Mouse (Mus musculus) neural tube, embryonic 11.5 days (tissue): ENCODE data around the gene Wdr74. TPM values are rescaled to one million over a fixed set of nuclear protein-coding genes. Genes with fewer than 3 reads are reported as not detected.
"Not testable (repeated sequence)": the region's sequence is repeated elsewhere in the genome, so short reads cannot be mapped to it uniquely, and the experiment has no call there.

Experiments used
- ATAC-seq: fragments of 200-750 bp; cut with Nextera tagmentation; 2 replicates; pipeline ENCODE4 v1.8.0; 2017; ENCODE audit warnings: moderate number of reproducible peaks, mild to moderate bottlenecking, moderate TSS enrichment, moderate library complexity; ENCODE audit not compliant: insufficient read depth, low FRiP score, low TSS enrichment
- DNase-seq: peaks from one replicate; pipeline ENCODE4 v3.0.0-alpha.2; 2015; ENCODE audit warnings: low spot score
- H3K27ac ChIP-seq: fragments of 300-500 bp; sonication (generic); 2 replicates; pipeline ENCODE4 v1.5.1; 2014; ENCODE audit warnings: low read depth, mild to moderate bottlenecking, low read length
- H3K27me3 ChIP-seq: fragments of 300-500 bp; sonication (generic); 2 replicates; pipeline ENCODE4 v1.6.1; 2014; ENCODE audit warnings: mild to moderate bottlenecking, low read length, mixed read lengths; ENCODE audit not compliant: control insufficient read depth, insufficient read depth
- H3K36me3 ChIP-seq: fragments of 300-500 bp; sonication (generic); 2 replicates; pipeline ENCODE4 v1.6.1; 2014; ENCODE audit warnings: mild to moderate bottlenecking, low read length, moderate library complexity, mixed read lengths; ENCODE audit not compliant: control insufficient read depth, insufficient read depth
- H3K4me1 ChIP-seq: fragments of 300-500 bp; sonication (generic); 2 replicates; pipeline ENCODE4 v1.6.1; 2014; ENCODE audit warnings: low read length, mixed read lengths; ENCODE audit not compliant: control insufficient read depth, insufficient read depth
- H3K4me2 ChIP-seq: fragments of 300-500 bp; sonication (generic); 2 replicates; pipeline ENCODE4 v1.6.1; 2014; ENCODE audit warnings: low read depth, mild to moderate bottlenecking, moderate library complexity
- H3K4me3 ChIP-seq: fragments of 300-500 bp; sonication (generic); 2 replicates; pipeline ENCODE4 v1.5.1; 2014; ENCODE audit warnings: low read depth, low read length
- H3K9ac ChIP-seq: fragments of 300-500 bp; sonication (generic); 2 replicates; pipeline ENCODE4 v1.6.1; 2014; ENCODE audit warnings: mild to moderate bottlenecking, low read length
- H3K9me3 ChIP-seq: fragments of 300-500 bp; sonication (generic); 2 replicates; pipeline ENCODE4 v1.6.1; 2016; ENCODE audit warnings: low read length; ENCODE audit not compliant: control insufficient read depth
- WGBS: fragments of 180-500 bp; shearing (Covaris S2); extraction: QIAGEN DNeasy Blood & Tissue Kit; methylation state at CpG from one replicate; pipeline ENCODE4 v1.1.7; 2014; 5-methylcytosine and 5-hydroxymethylcytosine counted together
- polyA plus RNA-seq: library from polyadenylated mRNA; unstranded; fragments of >200 nt; fragmentation: Nextera tagmentation; extraction: Ambion mirVana; gene quantifications from 2 replicates; pipeline ENCODE4 v1.2.1, GENCODE M21; 2014

Wdr74 gene
- polyA plus RNA-seq, 1 experiment from 2014 or later: 92.8 TPM

DNA sequence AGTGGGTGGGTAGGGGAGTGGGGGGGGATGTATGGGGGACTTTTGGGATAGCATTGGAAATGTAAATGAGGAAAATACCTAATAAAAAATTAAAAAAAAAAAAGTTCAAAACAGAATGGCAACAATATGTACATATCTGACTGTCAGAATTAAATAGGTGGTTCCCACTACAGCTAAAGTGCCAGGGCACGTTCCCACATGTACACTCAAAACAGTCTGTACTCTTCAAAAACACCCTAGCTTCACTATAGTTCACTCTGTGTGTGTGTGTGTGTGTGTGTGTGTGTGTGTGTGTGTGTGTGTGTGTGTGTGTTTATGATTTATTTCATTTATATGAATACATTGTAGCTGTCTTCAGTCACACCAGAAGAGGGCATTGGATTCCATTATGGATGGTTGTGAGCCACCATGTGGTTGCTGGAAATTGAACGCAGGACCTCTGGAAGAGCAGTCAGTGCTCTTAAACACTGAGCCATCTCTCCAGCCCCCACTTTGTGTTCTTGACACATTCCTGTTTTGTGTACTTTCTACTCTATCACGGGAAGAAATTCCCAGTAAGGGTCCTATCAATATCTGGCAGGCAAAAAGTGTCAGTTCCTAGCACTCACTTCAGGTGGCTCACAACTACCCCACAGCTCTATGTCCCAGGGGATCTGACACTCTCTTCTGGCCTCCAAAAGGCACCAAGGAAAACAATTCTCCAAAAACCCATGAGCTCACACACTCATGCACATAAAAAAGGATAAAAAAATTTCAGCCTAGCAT lies 7.1 kb upstream of the Wdr74 start:
- 53% methylated on average over 3 of the region's 3 CpGs for WGBS
- DNase-seq, ATAC-seq: not testable (repeated sequence)

DNA sequence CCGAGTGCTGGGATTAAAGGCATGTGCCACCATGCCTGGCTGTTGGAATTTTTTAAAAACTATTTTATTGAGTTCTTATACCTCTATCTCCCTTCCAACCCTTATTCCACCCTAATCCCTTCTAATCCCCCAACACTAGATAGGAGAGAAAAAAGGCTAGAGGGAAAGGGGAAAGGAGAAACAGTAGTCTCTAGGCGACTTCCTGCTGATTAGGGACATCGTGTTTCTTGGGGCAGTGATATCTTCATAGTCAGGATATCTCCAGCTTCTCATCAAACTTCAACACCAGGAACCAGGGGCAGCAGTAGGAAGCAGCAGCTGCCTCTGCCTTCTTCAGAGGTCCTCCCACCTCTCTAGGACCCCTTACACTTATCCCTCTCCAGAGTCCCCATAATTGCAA lies 1.3 kb upstream of the Wdr74 start:
- Histone ChIP-seq H3K4me2 (no peak overlapping the region), H3K27me3 (no peaks in the 10 kb centered on the region), H3K9ac (no peak overlapping the region), H3K36me3 (no peaks in the 10 kb centered on the region), H3K9me3 (no peaks in the 10 kb centered on the region), H3K27ac (no peak overlapping the region), H3K4me3 (no peak overlapping the region), H3K4me1 (0 out of 2 replicates have a peak, but pooled peaks cover 5% of the 10 kb centered on the region)
- WGBS: 74% methylated on average over 3 of the region's 3 CpGs
- ATAC-seq (no peak), DNase-seq (no peak)

More for the DNA sequence above, 7.1 kb upstream of the Wdr74 start:
- H3K27me3 ChIP-seq, H3K36me3 ChIP-seq, H3K4me2 ChIP-seq, H3K4me3 ChIP-seq, H3K9me3 ChIP-seq, H3K9ac ChIP-seq, H3K27ac ChIP-seq: not testable (repeated sequence)
- peaks cover 12% of the 10 kb centered on the region for H3K4me1 ChIP-seq

DNA sequence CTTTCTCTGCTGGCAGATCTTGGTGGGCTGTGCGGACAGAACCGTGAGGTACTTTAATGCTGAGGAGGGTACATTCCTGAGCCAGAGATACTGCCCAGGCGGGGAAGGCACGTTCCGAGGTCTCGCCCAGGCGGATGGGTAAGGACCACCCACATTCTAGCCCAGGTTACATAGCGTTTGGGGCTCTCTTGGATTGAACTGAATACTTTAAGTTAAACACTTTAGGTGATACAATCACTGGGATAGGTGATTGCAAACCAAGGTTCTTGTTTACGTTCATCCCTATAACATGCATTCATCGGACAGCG lies 487 bp downstream of the Wdr74 start:
- peak overlapping the region; percentile 69 for H3K9ac ChIP-seq
- no peaks in the 10 kb centered on the region for H3K27me3 ChIP-seq
- ATAC-seq (peak; percentile 43; the same call in 1 of the 2 replicates), DNase-seq (no peak)
- peaks cover 5% of the 10 kb centered on the region; the same call in 1 of the 2 replicates for H3K4me1 ChIP-seq
- no peaks in the 10 kb centered on the region for H3K9me3 ChIP-seq
- 3% methylated on average over 11 of the region's 11 CpGs for WGBS
- peak overlapping the region; percentile 17; the same call in 1 of the 2 replicates for H3K27ac ChIP-seq
- peak overlapping the region; percentile 65 for H3K4me2 ChIP-seq
- peak overlapping the region; percentile 86 for H3K4me3 ChIP-seq
- no peaks in the 10 kb centered on the region; the same call in 1 of the 2 replicates for H3K36me3 ChIP-seq

DNA sequence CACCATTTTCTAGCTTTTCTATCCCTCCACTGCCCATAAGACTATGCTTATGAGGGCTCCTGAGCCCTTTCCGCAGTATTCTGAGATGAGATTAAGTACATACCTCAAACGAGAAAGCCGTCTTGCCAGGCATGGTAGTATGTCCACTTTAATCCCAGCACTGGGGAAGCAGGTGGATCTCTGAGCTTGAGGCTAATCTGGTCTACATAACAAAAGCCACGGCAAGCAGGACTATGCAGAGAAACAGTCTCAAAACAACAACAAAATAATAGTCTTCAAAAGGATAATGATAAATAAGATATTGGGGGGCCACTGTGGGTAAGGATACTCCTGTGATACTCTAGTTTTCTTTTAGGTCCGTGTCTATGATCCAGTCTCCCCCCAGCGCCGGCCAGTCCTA lies 3.3 kb downstream of the Wdr74 start:
- WGBS: 89% methylated on average over 7 of the region's 7 CpGs
- no peak for ATAC-seq
- no peaks in the 10 kb centered on the region; the same call in 1 of the 2 replicates for H3K36me3 ChIP-seq

DNA sequence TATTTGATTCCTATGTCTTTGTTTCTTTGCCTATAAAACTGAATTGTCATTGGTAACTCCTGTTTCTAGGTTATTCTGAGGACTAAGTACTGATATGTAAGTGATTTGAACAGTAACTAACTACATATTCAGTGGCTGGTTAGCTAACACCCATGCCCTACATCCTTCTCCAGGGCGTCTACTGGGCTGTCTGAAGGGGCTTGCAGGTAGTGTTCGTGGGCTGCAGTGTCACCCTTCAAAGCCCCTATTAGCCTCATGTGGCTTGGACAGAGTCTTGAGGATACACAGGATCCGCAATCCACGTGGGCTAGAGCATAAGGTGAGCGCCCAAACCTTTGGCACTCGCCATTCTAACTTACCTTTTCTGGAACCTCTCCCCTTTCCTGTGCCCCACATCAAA lies 4.0 kb downstream of the Wdr74 start:
- Histone ChIP-seq H3K4me1 (peaks cover 13% of the 10 kb centered on the region; the same call in 1 of the 2 replicates), H3K27me3 (no peaks in the 10 kb centered on the region), H3K4me2 (no peak overlapping the region), H3K9me3 (no peaks in the 10 kb centered on the region), H3K9ac (no peak overlapping the region), H3K27ac (no peak overlapping the region), H3K36me3 (no peaks in the 10 kb centered on the region; the same call in 1 of the 2 replicates), H3K4me3 (no peak overlapping the region)
- no peak for DNase-seq
- ATAC-seq: no peak
- WGBS: 87% methylated on average over 6 of the region's 6 CpGs

More for the DNA sequence above, 3.3 kb downstream of the Wdr74 start:
- H3K9ac ChIP-seq: no peak overlapping the region
- no peak overlapping the region for H3K4me2 ChIP-seq
- H3K27me3 ChIP-seq: no peaks in the 10 kb centered on the region
- H3K4me1 ChIP-seq: peaks cover 13% of the 10 kb centered on the region; the same call in 1 of the 2 replicates
- no peak for DNase-seq
- H3K4me3 ChIP-seq: no peak overlapping the region
- no peak overlapping the region for H3K27ac ChIP-seq
- H3K9me3 ChIP-seq: no peaks in the 10 kb centered on the region

DNA sequence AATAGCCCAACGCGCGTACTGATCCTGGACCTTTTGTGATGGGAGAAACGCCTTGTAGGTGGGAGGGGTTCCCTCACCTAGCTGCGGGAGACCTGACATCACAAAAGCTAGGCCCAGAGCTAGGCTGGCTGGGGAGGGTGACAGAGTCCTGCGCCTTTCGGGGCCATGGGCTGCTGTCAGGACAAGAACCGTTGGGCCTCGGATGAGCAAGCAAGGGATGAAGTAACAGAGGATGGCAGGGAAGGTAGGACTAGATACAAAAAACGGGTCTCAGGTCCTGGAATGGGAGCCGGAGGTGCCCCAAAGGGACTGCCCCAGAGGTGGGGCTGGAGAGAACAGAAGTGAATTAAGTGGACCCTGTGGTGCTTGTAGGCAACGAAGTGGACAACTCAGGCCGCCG lies 5.0 kb downstream of the Wdr74 start, which contains the start of gene 1700092M07Rik:
Gene 1700092M07Rik, plus strand, starts transcription at position 116 of the 400 bp plus-strand sequence.
- Histone ChIP-seq H3K4me2 (peak within 1 kb of the TSS; percentile 96), H3K4me1 (peaks cover 13% of the 10 kb centered on the region; the same call in 1 of the 2 replicates), H3K9me3 (no peaks in the 10 kb centered on the region), H3K27me3 (no peaks in the 10 kb centered on the region), H3K4me3 (peak within 1 kb of the TSS; percentile 78), H3K9ac (peak within 1 kb of the TSS; percentile 56), H3K27ac (peak within 1 kb of the TSS; percentile 86), H3K36me3 (peaks cover 1% of the 10 kb centered on the region)
- no peak for DNase-seq
- 74% methylated on average over 14 of the region's 14 CpGs for WGBS
- ATAC-seq: no peak; the same call in 1 of the 2 replicates

DNA sequence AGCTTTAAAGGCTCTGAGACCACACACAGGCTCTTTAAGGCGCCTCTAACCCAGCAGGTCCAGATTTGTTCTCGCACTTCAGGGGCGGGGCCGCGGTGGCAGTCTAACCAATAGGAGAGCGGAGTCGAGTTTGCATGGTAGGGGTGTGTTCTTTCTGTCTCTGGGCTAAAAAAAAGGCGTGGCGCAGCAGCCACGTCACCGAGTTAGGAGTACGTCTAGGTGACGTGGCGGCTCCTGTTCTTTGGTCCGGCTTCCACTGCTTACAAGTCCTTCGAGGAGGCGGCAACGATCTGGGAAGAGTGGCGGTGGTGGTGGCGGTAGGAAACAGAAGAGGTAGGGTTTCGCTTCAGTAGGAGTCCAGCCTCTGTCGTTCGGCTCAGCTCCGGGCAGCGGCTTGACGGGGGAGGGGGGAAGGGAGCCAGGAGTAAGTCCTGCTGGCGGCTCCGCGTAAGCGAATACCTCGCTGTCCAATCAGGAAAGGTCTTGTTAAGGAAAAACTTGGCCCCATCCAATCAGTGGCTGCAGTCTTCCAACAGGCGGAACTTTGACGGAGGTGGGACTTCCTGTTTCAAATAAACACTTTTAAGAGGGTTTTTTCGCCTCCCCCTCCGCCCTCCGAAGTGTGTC lies 5.7 kb downstream of the Wdr74 start, which contains the start of gene Stx5a:
Gene Stx5a, plus strand, starts transcription at position 171 of the 627 bp plus-strand sequence.
- ATAC-seq: peak; percentile 97
- Histone ChIP-seq H3K27me3 (no peaks in the 10 kb centered on the region), H3K36me3 (peaks cover 4% of the 10 kb centered on the region)

DNA sequence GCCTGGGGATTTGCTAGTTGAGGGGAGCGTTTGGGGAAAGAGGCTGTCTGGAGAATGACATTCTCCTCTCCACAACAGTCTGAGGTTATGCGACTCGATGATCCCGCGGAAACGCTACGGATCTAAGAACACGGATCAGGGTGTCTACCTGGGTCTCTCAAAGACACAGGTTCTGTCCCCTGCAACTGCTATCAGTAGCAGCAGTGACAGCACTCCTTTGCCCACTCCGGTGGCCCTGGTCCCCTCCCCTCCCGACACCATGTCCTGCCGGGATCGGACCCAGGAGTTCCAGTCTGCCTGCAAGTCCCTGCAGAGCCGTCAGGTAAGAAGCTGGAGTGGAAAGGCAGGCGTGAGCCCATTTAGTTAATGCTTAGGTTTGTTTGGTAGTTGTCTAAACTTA lies 6.5 kb downstream of the Wdr74 start:
- H3K4me2 ChIP-seq: peak overlapping the region; percentile 96
- no peaks in the 10 kb centered on the region for H3K27me3 ChIP-seq
- 17% methylated on average over 14 of the region's 14 CpGs for WGBS
- H3K27ac ChIP-seq: 0 out of 2 replicates have a peak overlapping the region, but pooled peaks have one; percentile 36
- no peak for ATAC-seq
- no peak for DNase-seq
- no peaks in the 10 kb centered on the region for H3K9me3 ChIP-seq
- peak overlapping the region; percentile 85 for H3K9ac ChIP-seq
- peaks cover 4% of the 10 kb centered on the region for H3K36me3 ChIP-seq
- H3K4me3 ChIP-seq: peak overlapping the region; percentile 78
- H3K4me1 ChIP-seq: peaks cover 9% of the 10 kb centered on the region; the same call in 1 of the 2 replicates

More for the DNA sequence above, 5.7 kb downstream of the Wdr74 start, which contains the start of gene Stx5a:
- H3K9ac ChIP-seq: peak within 1 kb of the TSS; percentile 85
- H3K9me3 ChIP-seq: no peaks in the 10 kb centered on the region
- 0% methylated on average over 36 of the region's 36 CpGs for WGBS
- peak; percentile 96 for DNase-seq
- peak within 1 kb of the TSS; percentile 86 for H3K27ac ChIP-seq
- peak within 1 kb of the TSS; percentile 96 for H3K4me2 ChIP-seq
- H3K4me3 ChIP-seq: peak within 1 kb of the TSS; percentile 78
- H3K4me1 ChIP-seq: peaks cover 13% of the 10 kb centered on the region; the same call in 1 of the 2 replicates
